In the genomic region with DNA sequence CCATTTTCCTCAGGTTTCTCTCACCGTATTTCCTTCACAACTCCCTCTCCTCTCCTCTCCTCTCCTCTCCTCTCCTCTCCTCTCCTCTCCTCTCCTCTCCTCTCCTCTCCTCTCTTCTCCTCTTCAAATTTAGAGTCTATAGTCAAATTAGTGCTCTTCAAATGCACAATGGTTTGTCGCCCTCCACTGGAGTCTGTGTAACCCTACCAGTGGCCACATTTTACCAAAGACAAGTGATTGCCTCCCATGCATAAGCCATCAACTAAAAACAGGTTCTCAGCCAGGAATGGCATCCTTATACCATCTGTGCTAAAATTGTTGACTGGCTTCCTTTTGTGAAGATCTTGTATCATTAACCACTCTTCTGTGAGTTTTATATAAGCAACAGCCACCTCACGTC, we compare ENCODE assay signal across 10 mouse cellular contexts.
DNase-seq lines count a peak whose midpoint lies in the region; ATAC-seq and TF ChIP-seq lines count a peak whose summit lies in the region.
"Had no signal": no experiment of that assay in that cellular context is flagged by ENCODE, and none has a peak within 500 bp of the region (broad histone marks: within the 10 kb centered on the region; RNA-seq: fewer than 3 reads in every experiment).

No protein-coding gene starts in this region.

- no peak overlapping the region for H3K4me3 ChIP-seq in heart, embryonic 11.5 days (ENCODE audit: low read depth, low read length)
- no peak overlapping the region for H3K4me3 ChIP-seq in lung, embryonic 14.5 days (ENCODE audit: low read depth, low read length)
- no peak overlapping the region for H3K4me3 ChIP-seq in lung, adult 2 months (replicated peaks; ENCODE audit: extremely low read depth, low read depth, low read length)
- H3K4me3 ChIP-seq in cortical plate, adult 2 months (ENCODE audit: insufficient read depth, low read length) = no peak overlapping the region
- H3K4me3 ChIP-seq: liver, embryonic 15.5 days; stomach, embryonic 15.5 days had no signal

- H3K9me3 ChIP-seq in heart, embryonic 11.5 days (replicated peaks; ENCODE audit: control insufficient read depth, low read length) = no peaks in the 10 kb centered on the region
- no peaks in the 10 kb centered on the region for H3K9me3 ChIP-seq in lung, embryonic 14.5 days (ENCODE audit: low read depth, low read length)
- H3K9me3 ChIP-seq: liver, embryonic 15.5 days; stomach, embryonic 15.5 days had no signal

- H3K9ac ChIP-seq in heart, embryonic 11.5 days (ENCODE audit: low read depth, low read length) = no peak overlapping the region
- no peak overlapping the region for H3K9ac ChIP-seq in lung, embryonic 14.5 days
- H3K9ac ChIP-seq: liver, embryonic 15.5 days; stomach, embryonic 15.5 days had no signal

- no peaks in the 10 kb centered on the region for H3K36me3 ChIP-seq in heart, embryonic 11.5 days (ENCODE audit: control insufficient read depth, insufficient read depth, low read length)
- no peaks in the 10 kb centered on the region for H3K36me3 ChIP-seq in lung, embryonic 14.5 days (ENCODE audit: insufficient read depth)
- H3K36me3 ChIP-seq: liver, embryonic 15.5 days; stomach, embryonic 15.5 days had no signal

- WGBS in heart, embryonic 11.5 days (ENCODE audit: insufficient replicate concordance) = 67% methylated on average over 3 of the region's 3 CpGs
- 67% methylated on average over 3 of the region's 3 CpGs for WGBS in lung, embryonic 14.5 days
- WGBS in lung, adult 2 months = 81% methylated on average over 3 of the region's 3 CpGs

- peak; percentile 7 to 27 for DNase-seq in heart, adult 18-20 months
- peak; percentile 38 for DNase-seq in lung, embryonic 14.5 days
- no peak for DNase-seq in lung, adult 2 months
- peak; percentile 4 for DNase-seq in mesoderm, embryonic 11.5 days (ENCODE audit: low read depth, low spot score)
- no peak for DNase-seq in cerebellum, postnatal 36 days
- DNase-seq in yolk sac, embryonic 10.5 days (ENCODE audit: low spot score) = no peak

- no peak overlapping the region for H3K27ac ChIP-seq in heart, embryonic 11.5 days (ENCODE audit: low read depth, low read length)
- H3K27ac ChIP-seq in lung, embryonic 14.5 days (ENCODE audit: low read depth) = no peak overlapping the region
- no peak overlapping the region for H3K27ac ChIP-seq in cortical plate, adult 2 months (ENCODE audit: insufficient read depth, low read length)
- H3K27ac ChIP-seq: liver, embryonic 15.5 days; stomach, embryonic 15.5 days had no signal

- no peak for ATAC-seq in heart, embryonic 11.5 days (replicated peaks; ENCODE audit: insufficient number of reproducible peaks, low FRiP score, low TSS enrichment)
- no peak for ATAC-seq in lung, embryonic 14.5 days (ENCODE audit: insufficient read depth)

- peak; percentile 34 for TF ChIP-seq CTCF in lung, embryonic 14.5 days (IDR thresholded peaks at IDR 0.05; ENCODE audit: low read depth)
- no peak for TF ChIP-seq CTCF in lung, adult 2 months (IDR thresholded peaks at IDR 0.05; ENCODE audit: insufficient read depth, low read length)
- peak; percentile 38 for TF ChIP-seq CTCF in cortical plate, adult 2 months (IDR thresholded peaks at IDR 0.05; ENCODE audit: extremely low read depth, insufficient read depth, low read length)

- TF ChIP-seq POLR2A in lung, adult 2 months (IDR thresholded peaks at IDR 0.05; ENCODE audit: borderline replicate concordance, extremely low read depth, low read depth, low read length) = no peak
- no peak for TF ChIP-seq POLR2A in cortical plate, adult 2 months (IDR thresholded peaks at IDR 0.05; ENCODE audit: extremely low read depth, insufficient read depth, low read length)

- H3K4me2 ChIP-seq in heart, embryonic 11.5 days = no peak overlapping the region
- no peak overlapping the region for H3K4me2 ChIP-seq in lung, embryonic 14.5 days
- H3K4me2 ChIP-seq: liver, embryonic 15.5 days; stomach, embryonic 15.5 days had no signal

- H3K27me3 ChIP-seq in heart, embryonic 11.5 days (ENCODE audit: control insufficient read depth, insufficient read depth, low read length) = no peaks in the 10 kb centered on the region
- H3K27me3 ChIP-seq in lung, embryonic 14.5 days (ENCODE audit: insufficient read depth, low read length) = no peaks in the 10 kb centered on the region
- H3K27me3 ChIP-seq: liver, embryonic 15.5 days; stomach, embryonic 15.5 days had no signal

- no peaks in the 10 kb centered on the region for H3K4me1 ChIP-seq in heart, embryonic 11.5 days (ENCODE audit: control insufficient read depth, insufficient read depth, low read length)
- H3K4me1 ChIP-seq in lung, embryonic 14.5 days (ENCODE audit: insufficient read depth) = no peaks in the 10 kb centered on the region
- H3K4me1 ChIP-seq in lung, adult 2 months (ENCODE audit: control insufficient read depth, insufficient read depth, low read length) = no peaks in the 10 kb centered on the region
- H3K4me1 ChIP-seq in cortical plate, adult 2 months (ENCODE audit: control insufficient read depth, insufficient read depth, low read length) = no peaks in the 10 kb centered on the region
- H3K4me1 ChIP-seq: liver, embryonic 15.5 days; stomach, embryonic 15.5 days had no signal

Comparison
In these comparisons a context has a peak if more than half of its experiments do, and no peak if none do; other contexts are left out.
1. DNase-seq: peak in heart, adult 18-20 months (2 of 2), lung, embryonic 14.5 days (single experiment) and mesoderm, embryonic 11.5 days (single experiment); none in lung, adult 2 months (single experiment), cerebellum, postnatal 36 days (0 of 2) and yolk sac, embryonic 10.5 days (single experiment).